Mouse (Mus musculus) brain, embryonic 14.5 days (tissue): ENCODE results near the gene Unc45b.

Experiments
- CTCF ChIP-seq: fragments of 200-500 bp; IDR thresholded peaks from 2 replicates; pipeline ENCODE4 v1.5.1; 2012; ENCODE audit warnings: inconsistent platforms, mild to moderate bottlenecking, moderate library complexity, borderline replicate concordance; ENCODE audit not compliant: insufficient read depth, insufficient read length; ENCODE audit errors: extremely low read depth
- POLR2A ChIP-seq: fragments of 200-500 bp; IDR thresholded peaks from 2 replicates; pipeline ENCODE4 v1.6.1; 2012; ENCODE audit warnings: mild to moderate bottlenecking, inconsistent platforms, borderline replicate concordance; ENCODE audit not compliant: poor library complexity, insufficient read depth, insufficient read length, severe bottlenecking; ENCODE audit errors: extremely low read depth

GRCm38 (mm10) chr11:82928897-82929632 lies 18.7 kb downstream of the Unc45b start:
- no peak for TF ChIP-seq CTCF
- no peak for TF ChIP-seq POLR2A
